Mouse (Mus musculus) testis, adult 2 months (tissue): Measurements from ENCODE around the gene Zfp213.

Source experiments
- CTCF ChIP-seq: fragments of 200-500 bp; IDR thresholded peaks from 2 replicates; pipeline ENCODE4 v1.5.1; 2012; ENCODE audit warnings: low read depth, mild to moderate bottlenecking, inconsistent platforms, low read length, moderate library complexity; ENCODE audit not compliant: control insufficient read depth, insufficient read depth, insufficient replicate concordance
- POLR2A ChIP-seq: fragments of 200-500 bp; IDR thresholded peaks from 2 replicates; pipeline ENCODE4 v1.6.1; 2012; ENCODE audit warnings: low read depth, mild to moderate bottlenecking, inconsistent platforms, low read length, moderate library complexity; ENCODE audit not compliant: control insufficient read depth

DNA sequence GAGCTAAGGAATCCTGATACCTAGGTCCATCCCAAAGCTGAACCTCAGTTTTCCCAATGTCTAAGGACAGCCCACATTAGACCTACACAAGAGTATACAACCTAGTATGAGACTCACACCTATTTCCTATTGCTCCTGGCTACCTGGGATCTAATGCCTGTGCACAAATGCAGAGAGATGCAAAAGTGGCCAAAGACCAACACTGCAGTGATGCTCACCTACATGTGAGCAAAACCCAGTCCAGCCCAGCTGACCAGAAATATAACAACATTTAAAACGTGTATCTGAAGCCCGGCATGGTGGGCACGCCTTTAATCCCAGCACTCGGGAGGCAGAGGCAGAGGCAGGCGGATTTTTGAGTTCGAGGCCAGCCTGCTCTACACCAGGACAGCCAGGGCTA, 18.2 kb downstream of the Zfp213 start:
- TF ChIP-seq POLR2A (no peak), CTCF (no peak)
